Mouse (Mus musculus): ENCODE results near the gene Tmem131. TPM values are rescaled to one million over a fixed set of nuclear protein-coding genes. Genes with fewer than 3 reads are reported as not detected.
"Not testable (repeated sequence)": the region's sequence is repeated elsewhere in the genome, so short reads cannot be mapped to it uniquely, and the experiment has no call there.

Tmem131 gene
- polyA plus RNA-seq, 1 experiment from 2014 or later, result 6.5 TPM

DNA sequence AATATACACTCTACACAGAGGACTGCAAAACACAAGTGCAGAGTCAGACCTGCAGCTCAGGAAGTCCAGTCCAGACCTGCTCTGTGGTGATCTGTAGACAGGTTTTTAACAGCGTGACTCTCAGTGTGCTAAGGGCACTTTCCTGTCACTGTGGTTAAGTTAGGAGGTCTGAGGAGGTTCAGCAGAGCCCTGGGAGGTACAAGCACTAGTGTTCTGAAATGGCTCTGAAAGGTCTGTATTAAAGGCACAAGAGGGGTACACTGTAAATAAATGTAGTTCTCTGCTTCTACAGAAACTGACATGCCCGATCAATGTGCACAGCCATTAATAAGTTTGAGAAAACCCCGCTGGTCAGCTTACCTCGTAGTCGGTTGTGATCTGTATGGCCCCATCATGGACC is 119.1 kb downstream of the Tmem131 start:
- Histone ChIP-seq H3K9me3 (no peaks in the 10 kb centered on the region), H3K4me3 (no peak overlapping the region), H3K9ac (no peak overlapping the region), H3K27me3 (replicated peaks) (no peaks in the 10 kb centered on the region), H3K27ac (replicated peaks) (no peak overlapping the region), H3K36me3 (peaks cover 86% of the 10 kb centered on the region), H3K4me1 (no peaks in the 10 kb centered on the region), H3K4me2 (no peak overlapping the region)
- 90% methylated on average over 5 of the region's 5 CpGs for WGBS
- ATAC-seq (ENCODE audit: extremely low read depth, insufficient number of reproducible peaks, low FRiP score, low TSS enrichment), result no peak

DNA sequence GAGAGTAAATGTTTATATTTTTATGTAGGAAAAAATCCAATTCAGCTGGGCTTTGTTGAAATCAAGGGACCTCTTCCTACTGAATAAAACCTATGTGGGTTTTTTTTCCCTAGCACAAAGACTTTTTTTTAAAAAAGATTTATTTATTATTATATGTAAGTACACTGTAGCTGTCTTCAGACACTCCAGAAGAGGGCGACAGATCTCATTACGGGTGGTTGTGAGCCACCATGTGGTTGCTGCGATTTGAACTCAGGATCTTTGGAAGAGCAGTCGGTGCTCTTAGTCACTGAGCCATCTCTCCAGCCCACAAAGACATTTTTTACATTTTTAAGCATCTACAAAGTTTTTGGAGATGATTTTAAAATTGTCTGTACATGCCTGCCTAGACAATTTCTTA is 121.5 kb downstream of the Tmem131 start:
- not testable (repeated sequence) for H3K9ac ChIP-seq; H3K4me1 ChIP-seq; H3K27me3 ChIP-seq (replicated peaks); H3K4me3 ChIP-seq; H3K4me2 ChIP-seq; ATAC-seq (ENCODE audit: extremely low read depth, insufficient number of reproducible peaks, low FRiP score, low TSS enrichment); H3K27ac ChIP-seq (replicated peaks); H3K9me3 ChIP-seq
- H3K36me3 ChIP-seq, result peaks cover 93% of the 10 kb centered on the region
- 85% methylated on average over 4 of the region's 4 CpGs for WGBS

DNA sequence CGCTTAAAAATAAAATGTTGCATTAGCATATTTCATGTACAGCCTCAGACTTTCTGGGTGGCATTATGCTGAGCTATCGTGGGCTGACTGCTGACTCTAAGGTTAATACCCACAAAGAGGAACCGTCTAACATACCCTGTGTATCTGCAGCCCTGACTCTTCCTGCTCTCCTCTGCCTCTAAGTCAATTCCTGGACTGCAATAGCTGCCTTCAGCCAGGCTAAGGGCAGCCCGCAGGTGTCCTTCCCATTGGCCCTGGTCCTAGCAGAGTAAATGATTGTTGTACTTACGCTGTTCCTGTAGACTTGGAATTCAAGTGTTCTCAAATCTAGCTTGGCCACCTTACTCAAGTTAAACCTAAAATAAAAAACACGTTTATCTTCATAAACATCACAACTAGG is 128.3 kb downstream of the Tmem131 start:
- H3K4me1 ChIP-seq, result peaks cover 15% of the 10 kb centered on the region
- no peak overlapping the region for H3K4me3 ChIP-seq

DNA sequence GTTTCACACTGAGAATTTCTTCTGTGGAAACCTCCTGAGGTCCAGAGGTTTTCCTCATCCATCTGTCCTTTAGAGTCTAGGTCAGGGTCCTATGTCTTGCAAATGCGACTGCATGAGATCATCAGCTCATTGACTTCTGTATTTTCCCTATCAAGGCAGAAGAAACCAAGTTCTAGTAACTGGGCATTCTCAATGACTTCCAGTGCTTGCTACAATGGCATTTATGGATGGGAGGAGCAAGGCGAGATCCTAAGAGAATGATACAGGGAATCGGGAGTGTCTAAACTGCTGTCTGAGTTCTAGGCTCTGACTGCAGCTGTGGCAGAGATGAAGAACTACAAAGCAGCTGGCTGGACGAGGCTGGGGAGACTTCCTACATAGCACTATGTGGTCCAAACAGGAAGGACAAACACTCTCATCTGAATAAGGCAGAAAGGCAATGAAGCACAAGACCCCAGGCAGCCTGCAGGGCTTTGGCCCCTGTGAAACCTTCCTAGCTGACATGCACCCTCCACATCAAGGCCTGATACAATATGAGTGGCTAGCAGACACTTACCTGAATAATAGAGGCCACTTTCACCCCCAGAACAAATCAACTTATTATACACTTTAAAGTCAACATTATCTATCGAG is 129.1 kb downstream of the Tmem131 start:
- no peak overlapping the region for H3K4me3 ChIP-seq
- no peak for ATAC-seq (ENCODE audit: extremely low read depth, insufficient number of reproducible peaks, low FRiP score, low TSS enrichment)
- H3K36me3 ChIP-seq, result peaks cover 86% of the 10 kb centered on the region
- 64% methylated on average over 5 of the region's 5 CpGs for WGBS
- H3K9me3 ChIP-seq, result no peaks in the 10 kb centered on the region
- peaks cover 15% of the 10 kb centered on the region for H3K4me1 ChIP-seq
- H3K27ac ChIP-seq (replicated peaks), result peak overlapping the region; percentile 20; the same call in 1 of the 2 replicates
- no peak overlapping the region for H3K4me2 ChIP-seq
- no peaks in the 10 kb centered on the region for H3K27me3 ChIP-seq (replicated peaks)
- H3K9ac ChIP-seq, result no peak overlapping the region

More for the DNA sequence above, 128.3 kb downstream of the Tmem131 start:
- no peak overlapping the region for H3K9ac ChIP-seq
- 87% methylated on average over 6 of the region's 6 CpGs for WGBS
- H3K36me3 ChIP-seq, result peaks cover 85% of the 10 kb centered on the region
- no peak for ATAC-seq (ENCODE audit: extremely low read depth, insufficient number of reproducible peaks, low FRiP score, low TSS enrichment)
- no peak overlapping the region for H3K27ac ChIP-seq (replicated peaks)
- H3K4me2 ChIP-seq, result no peak overlapping the region
- no peaks in the 10 kb centered on the region for H3K9me3 ChIP-seq
- H3K27me3 ChIP-seq (replicated peaks), result no peaks in the 10 kb centered on the region

DNA sequence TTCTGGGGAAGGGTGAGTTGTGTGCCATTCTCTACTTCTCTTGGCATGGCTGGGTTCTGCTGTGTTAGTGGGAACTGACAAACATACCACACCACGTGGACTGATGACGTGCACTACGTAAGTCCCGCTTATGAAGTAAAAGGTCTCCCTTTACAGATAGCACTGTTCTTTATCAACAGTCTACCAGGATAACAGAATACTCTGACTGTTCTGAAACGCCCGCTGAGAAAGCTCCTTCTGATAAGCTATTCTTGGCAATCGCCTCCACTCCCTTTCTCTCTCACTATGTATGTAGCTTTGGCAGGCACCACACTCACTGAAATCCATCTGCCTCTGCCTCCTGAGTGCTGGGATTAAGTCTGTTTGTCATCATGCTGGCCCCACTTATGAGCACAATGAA is 130.1 kb downstream of the Tmem131 start:
- peak overlapping the region; percentile 20 for H3K27ac ChIP-seq (replicated peaks)
- no peak for ATAC-seq (ENCODE audit: extremely low read depth, insufficient number of reproducible peaks, low FRiP score, low TSS enrichment)
- peaks cover 86% of the 10 kb centered on the region for H3K36me3 ChIP-seq
- H3K9me3 ChIP-seq, result no peaks in the 10 kb centered on the region
- peak overlapping the region; percentile 22; the same call in 1 of the 2 replicates for H3K4me2 ChIP-seq
- no peak overlapping the region for H3K4me3 ChIP-seq
- no peak overlapping the region for H3K9ac ChIP-seq
- no peaks in the 10 kb centered on the region for H3K27me3 ChIP-seq (replicated peaks)
- peaks cover 15% of the 10 kb centered on the region for H3K4me1 ChIP-seq
- 9% methylated on average over 7 of the region's 7 CpGs for WGBS

DNA sequence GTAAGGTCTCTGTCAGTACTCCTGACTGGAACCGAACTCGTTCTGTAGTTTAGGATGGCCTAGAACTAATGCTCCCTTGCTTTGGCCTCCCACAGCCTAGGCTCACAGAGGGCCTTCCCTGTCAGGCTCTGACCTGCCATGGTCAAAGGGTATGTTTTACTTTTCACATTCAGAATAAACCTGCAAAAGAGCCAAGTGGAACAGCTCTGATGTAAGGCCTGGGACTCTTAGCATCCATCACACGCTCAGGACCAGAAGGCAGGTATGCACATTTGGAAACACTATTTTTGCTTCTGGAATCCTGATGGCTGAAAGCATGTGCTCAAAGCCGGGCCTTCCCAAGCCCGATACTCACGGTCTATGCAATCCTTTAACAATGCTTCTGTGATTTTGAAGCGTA is 131.7 kb downstream of the Tmem131 start:
- no peak overlapping the region for H3K4me2 ChIP-seq
- no peaks in the 10 kb centered on the region for H3K27me3 ChIP-seq (replicated peaks)
- H3K4me1 ChIP-seq, result peaks cover 15% of the 10 kb centered on the region
- H3K36me3 ChIP-seq, result peaks cover 86% of the 10 kb centered on the region
- H3K9me3 ChIP-seq, result no peaks in the 10 kb centered on the region
- no peak for ATAC-seq (ENCODE audit: extremely low read depth, insufficient number of reproducible peaks, low FRiP score, low TSS enrichment)
- no peak overlapping the region for H3K9ac ChIP-seq
- 91% methylated on average over 7 of the region's 7 CpGs for WGBS
- no peak overlapping the region for H3K27ac ChIP-seq (replicated peaks)
- H3K4me3 ChIP-seq, result no peak overlapping the region

DNA sequence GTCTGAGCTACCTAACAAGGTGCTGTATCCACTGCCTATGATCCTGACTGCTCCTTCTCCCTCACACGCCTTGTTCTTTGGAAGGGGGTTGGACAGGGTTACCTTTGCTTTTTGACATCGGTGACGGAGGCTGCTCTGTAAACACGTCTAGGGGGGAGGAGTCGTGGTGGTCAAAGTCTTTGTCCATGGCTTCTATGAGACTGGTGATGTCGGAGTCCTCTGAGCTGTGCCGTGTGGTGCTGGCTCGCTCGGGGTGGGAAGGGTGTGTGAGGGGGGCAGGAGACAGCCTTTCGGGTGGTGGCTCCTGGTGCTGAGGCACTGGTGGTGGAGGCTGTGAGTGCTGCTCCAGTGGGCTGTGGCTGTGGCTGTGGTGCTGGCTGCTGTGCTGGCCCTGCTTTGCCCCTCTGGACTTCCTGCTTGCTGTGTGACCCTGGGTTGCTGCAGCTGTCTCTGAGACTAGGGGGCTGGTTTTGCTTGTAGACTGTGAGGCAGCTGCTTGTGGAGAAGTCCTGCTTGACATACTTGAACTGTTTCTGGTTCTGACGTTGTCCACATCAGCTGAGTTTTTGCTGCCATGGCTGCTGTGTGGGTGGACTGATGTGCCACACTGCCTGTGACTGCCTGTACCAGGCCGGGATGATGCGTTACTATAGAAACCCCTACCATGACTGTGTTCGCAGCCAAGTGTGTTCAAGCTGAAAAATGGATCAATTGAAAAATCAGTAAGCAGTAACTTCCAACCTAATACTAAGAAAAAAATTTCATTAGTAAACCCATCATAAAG is 135.5 kb downstream of the Tmem131 start:
- no peaks in the 10 kb centered on the region for H3K9me3 ChIP-seq
- H3K4me2 ChIP-seq, result no peak overlapping the region
- no peak overlapping the region for H3K9ac ChIP-seq
- no peaks in the 10 kb centered on the region for H3K4me1 ChIP-seq
- no peak for ATAC-seq (ENCODE audit: extremely low read depth, insufficient number of reproducible peaks, low FRiP score, low TSS enrichment)
- 94% methylated on average over 14 of the region's 14 CpGs for WGBS
- peaks cover 97% of the 10 kb centered on the region for H3K36me3 ChIP-seq
- H3K27me3 ChIP-seq (replicated peaks), result no peaks in the 10 kb centered on the region
- H3K4me3 ChIP-seq, result no peak overlapping the region
- no peak overlapping the region for H3K27ac ChIP-seq (replicated peaks)

DNA sequence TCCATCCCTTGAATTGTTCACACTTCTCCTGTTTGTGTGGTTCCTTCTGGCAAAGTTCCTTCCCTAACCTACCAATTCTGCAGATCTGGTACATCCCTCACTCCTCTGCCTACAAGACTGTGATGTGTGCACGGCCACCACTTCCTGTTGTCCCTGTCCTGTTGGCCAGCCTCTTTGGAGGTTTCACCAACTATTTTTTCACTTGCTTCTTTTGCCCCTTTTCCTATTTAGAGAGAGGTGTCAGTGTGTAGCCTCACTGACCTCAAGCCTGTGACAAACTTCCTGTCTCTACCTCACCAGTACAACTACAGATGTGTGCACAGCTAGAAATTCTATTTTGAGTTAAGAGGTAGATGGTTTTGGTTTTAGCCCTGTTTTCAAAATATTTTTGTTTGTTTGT is 136.4 kb downstream of the Tmem131 start:
- no peak for ATAC-seq (ENCODE audit: extremely low read depth, insufficient number of reproducible peaks, low FRiP score, low TSS enrichment)
- Histone ChIP-seq H3K4me2 (no peak overlapping the region), H3K27me3 (replicated peaks) (no peaks in the 10 kb centered on the region), H3K9me3 (no peaks in the 10 kb centered on the region), H3K27ac (replicated peaks) (no peak overlapping the region), H3K9ac (no peak overlapping the region), H3K36me3 (peaks cover 96% of the 10 kb centered on the region), H3K4me1 (no peaks in the 10 kb centered on the region), H3K4me3 (no peak overlapping the region)
- 83% methylated on average over 1 of the region's 1 CpGs for whole genome bisulfite sequencing

DNA sequence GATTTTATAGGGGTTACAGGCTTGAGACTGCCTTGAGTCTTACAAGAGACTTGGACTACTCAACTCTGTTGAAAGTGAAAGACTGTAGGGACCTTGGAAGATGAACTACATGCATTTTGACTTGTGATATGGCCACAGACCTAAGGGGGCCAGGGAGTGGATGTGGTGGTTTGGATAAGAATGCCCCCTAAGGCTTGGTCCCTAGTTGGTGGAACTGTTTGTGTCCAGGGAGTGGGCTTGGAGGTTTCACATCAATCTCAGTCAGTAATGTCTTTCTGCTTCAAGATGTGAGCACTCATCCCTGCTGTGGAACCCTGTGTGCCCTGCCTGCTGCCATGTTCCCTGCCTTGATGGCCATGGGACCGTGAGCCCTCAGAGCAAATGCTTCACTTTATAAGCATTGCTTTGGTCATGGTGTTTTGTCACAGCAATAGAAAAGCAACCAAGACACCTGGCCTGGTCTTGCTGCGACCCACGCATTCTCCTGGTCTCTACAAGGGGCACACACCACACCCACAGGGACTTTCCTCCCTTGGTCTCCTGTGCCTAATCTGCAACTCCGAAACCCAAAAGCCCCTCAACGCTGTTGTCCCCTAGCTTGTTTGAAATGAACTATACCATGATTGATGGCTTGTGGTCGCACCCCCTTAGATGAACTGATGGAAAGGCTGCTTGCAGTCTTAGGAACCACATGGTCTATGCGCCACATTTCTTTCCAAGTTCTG is 137.1 kb downstream of the Tmem131 start:
- no peak for ATAC-seq (ENCODE audit: extremely low read depth, insufficient number of reproducible peaks, low FRiP score, low TSS enrichment)
- H3K27me3 ChIP-seq (replicated peaks), result no peaks in the 10 kb centered on the region
- H3K4me1 ChIP-seq, result no peaks in the 10 kb centered on the region
- no peak overlapping the region for H3K4me2 ChIP-seq
- H3K4me3 ChIP-seq, result no peak overlapping the region
- 93% methylated on average over 7 of the region's 7 CpGs for WGBS
- H3K9ac ChIP-seq, result no peak overlapping the region
- H3K9me3 ChIP-seq, result no peaks in the 10 kb centered on the region
- peaks cover 96% of the 10 kb centered on the region for H3K36me3 ChIP-seq
- no peak overlapping the region for H3K27ac ChIP-seq (replicated peaks)

DNA sequence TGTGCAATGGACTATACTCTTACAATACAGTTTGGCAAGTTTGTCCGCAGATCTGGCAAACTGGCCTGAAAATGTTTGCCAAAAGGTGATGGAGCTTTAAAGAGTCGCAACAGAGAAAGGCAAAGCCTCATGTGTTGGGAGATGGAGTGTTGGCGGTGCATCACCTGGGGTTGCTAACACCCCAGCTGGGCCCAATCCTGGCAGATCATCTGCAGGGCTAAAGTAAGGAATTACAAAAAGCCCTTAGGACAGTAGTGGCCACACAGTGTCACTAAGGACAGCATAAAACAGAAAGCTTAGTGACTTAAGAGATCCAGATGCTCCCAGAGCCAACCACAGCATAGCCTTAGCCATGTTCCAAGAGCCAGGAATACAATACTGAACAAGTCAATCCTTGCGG is 138.6 kb downstream of the Tmem131 start:
- WGBS, result 91% methylated on average over 4 of the region's 4 CpGs
- Histone ChIP-seq H3K27ac (replicated peaks) (no peak overlapping the region), H3K4me2 (no peak overlapping the region), H3K9me3 (no peaks in the 10 kb centered on the region), H3K36me3 (peaks cover 94% of the 10 kb centered on the region), H3K4me3 (no peak overlapping the region), H3K4me1 (peaks cover 6% of the 10 kb centered on the region), H3K9ac (no peak overlapping the region), H3K27me3 (replicated peaks) (no peaks in the 10 kb centered on the region)
- no peak for ATAC-seq (ENCODE audit: extremely low read depth, insufficient number of reproducible peaks, low FRiP score, low TSS enrichment)

DNA sequence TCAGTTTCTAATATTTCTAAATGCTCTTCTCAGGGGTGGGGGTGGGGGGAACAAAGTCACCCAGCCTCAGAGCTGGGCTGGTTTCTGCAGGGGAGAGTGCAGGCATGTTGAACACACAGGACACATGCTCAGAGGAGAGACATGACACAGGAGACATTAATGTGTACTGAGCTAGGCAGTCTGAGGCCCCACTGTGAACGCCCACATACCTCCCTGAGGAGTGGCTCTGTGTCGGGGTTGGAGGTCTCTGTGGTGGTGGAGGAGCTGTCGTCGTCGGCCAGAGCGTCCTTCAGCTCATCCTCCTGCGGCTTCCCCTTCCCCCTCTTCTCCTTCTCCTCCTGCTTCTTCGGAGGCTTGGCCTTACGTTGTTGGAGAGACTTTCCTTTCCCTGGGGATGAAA is 139.2 kb downstream of the Tmem131 start:
- Histone ChIP-seq H3K27me3 (replicated peaks) (no peaks in the 10 kb centered on the region), H3K9ac (no peak overlapping the region), H3K9me3 (no peaks in the 10 kb centered on the region), H3K4me3 (no peak overlapping the region), H3K4me1 (peaks cover 6% of the 10 kb centered on the region), H3K36me3 (peaks cover 94% of the 10 kb centered on the region), H3K27ac (replicated peaks) (no peak overlapping the region), H3K4me2 (no peak overlapping the region)
- ATAC-seq (ENCODE audit: extremely low read depth, insufficient number of reproducible peaks, low FRiP score, low TSS enrichment), result no peak
- WGBS, result 73% methylated on average over 9 of the region's 9 CpGs
